Mouse (Mus musculus): ENCODE data around the gene Slc25a35. TPM values are rescaled to one million over a fixed set of nuclear protein-coding genes. Genes with fewer than 3 reads are reported as not detected.

Slc25a35 gene
- polyA plus RNA-seq, 1 experiment from 2014 or later, result 3.4 TPM

GRCm38 (mm10) chr11:69015644-69016441 lies 47.9 kb downstream of the Slc25a35 start, which contains the start of gene Ctc1:
Gene Ctc1, plus strand, starts transcription at chr11:69015911.
- peak within 1 kb of the TSS; percentile 78 for H3K4me2 ChIP-seq (ENCODE audit: low read depth, low read length)
- H3K27me3 ChIP-seq (replicated peaks; ENCODE audit: control insufficient read depth, insufficient read depth, low read length), result no peaks in the 10 kb centered on the region
- peak within 1 kb of the TSS; percentile 89 for H3K27ac ChIP-seq (replicated peaks; ENCODE audit: low read depth, low read length)
- DNase-seq (ENCODE audit: low spot score) (peak; percentile 97), ATAC-seq (ENCODE audit: low read depth) (peak; percentile 96)
- peak within 1 kb of the TSS; percentile 87 for H3K9ac ChIP-seq (ENCODE audit: low read depth, low read length)
- no peaks in the 10 kb centered on the region for H3K9me3 ChIP-seq (ENCODE audit: control insufficient read depth, low read length)
- peaks cover under 1% of the 10 kb centered on the region; the same call in 1 of the 2 replicates for H3K36me3 ChIP-seq (ENCODE audit: control insufficient read depth, insufficient read depth, low read length)
- peaks cover 13% of the 10 kb centered on the region for H3K4me1 ChIP-seq (ENCODE audit: control insufficient read depth, insufficient read depth, low read length)
- peak within 1 kb of the TSS; percentile 64 for H3K4me3 ChIP-seq (ENCODE audit: low read depth, low read length)
- 3% methylated on average over 37 of the region's 38 CpGs for WGBS

DNA sequence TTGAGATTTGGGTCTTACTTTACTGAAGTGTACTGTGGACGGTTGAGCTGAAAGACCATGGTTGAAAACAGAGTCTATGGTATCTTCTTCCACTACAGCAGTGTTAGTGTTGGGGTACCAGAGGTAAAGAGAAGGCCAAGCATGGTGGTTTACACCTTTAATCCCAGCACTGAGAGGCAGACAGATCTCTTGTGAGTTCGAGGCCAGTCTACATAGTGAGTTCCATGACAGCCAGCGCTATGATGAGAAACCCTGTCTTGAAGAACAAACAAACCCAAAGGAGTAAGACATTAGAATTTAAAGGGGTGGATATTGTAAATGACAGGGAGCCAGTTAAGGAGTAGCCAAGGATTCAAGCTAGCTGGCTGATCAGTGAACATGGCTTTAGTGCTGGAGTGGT lies 48.8 kb downstream of the Slc25a35 start:
- peak overlapping the region; percentile 89 for H3K27ac ChIP-seq (replicated peaks; ENCODE audit: low read depth, low read length)
- no peak for DNase-seq (ENCODE audit: low spot score)
- peaks cover 10% of the 10 kb centered on the region for H3K36me3 ChIP-seq (ENCODE audit: control insufficient read depth, insufficient read depth, low read length)
- H3K4me1 ChIP-seq (ENCODE audit: control insufficient read depth, insufficient read depth, low read length), result peaks cover 10% of the 10 kb centered on the region
- 58% methylated on average over 3 of the region's 3 CpGs for WGBS
- H3K27me3 ChIP-seq (replicated peaks; ENCODE audit: control insufficient read depth, insufficient read depth, low read length), result no peaks in the 10 kb centered on the region
- H3K9me3 ChIP-seq (ENCODE audit: control insufficient read depth, low read length), result no peaks in the 10 kb centered on the region
- peak overlapping the region; percentile 78 for H3K4me2 ChIP-seq (ENCODE audit: low read depth, low read length)
- H3K4me3 ChIP-seq (ENCODE audit: low read depth, low read length), result peak overlapping the region; percentile 64
- no peak for ATAC-seq (ENCODE audit: low read depth)
- peak overlapping the region; percentile 87 for H3K9ac ChIP-seq (ENCODE audit: low read depth, low read length)

GRCm38 (mm10) chr11:69020691-69021090 lies 52.8 kb downstream of the Slc25a35 start:
- H3K27me3 ChIP-seq (replicated peaks; ENCODE audit: control insufficient read depth, insufficient read depth, low read length), result no peaks in the 10 kb centered on the region
- H3K36me3 ChIP-seq (ENCODE audit: control insufficient read depth, insufficient read depth, low read length), result peaks cover 49% of the 10 kb centered on the region
- no peak overlapping the region for H3K4me2 ChIP-seq (ENCODE audit: low read depth, low read length)
- H3K4me1 ChIP-seq (ENCODE audit: control insufficient read depth, insufficient read depth, low read length), result peaks cover 7% of the 10 kb centered on the region
- H3K9me3 ChIP-seq (ENCODE audit: control insufficient read depth, low read length), result no peaks in the 10 kb centered on the region
- DNase-seq (ENCODE audit: low spot score), result no peak
- no peak overlapping the region for H3K9ac ChIP-seq (ENCODE audit: low read depth, low read length)
- no peak for ATAC-seq (ENCODE audit: low read depth)
- H3K4me3 ChIP-seq (ENCODE audit: low read depth, low read length), result no peak overlapping the region
- no peak overlapping the region for H3K27ac ChIP-seq (replicated peaks; ENCODE audit: low read depth, low read length)

Small RNA genes within 50 kb of the gene (microRNA-seq; reads per million reads assigned to microRNA genes)
- 2.0 reads per million, percentile 6 among the genes with 10 or more reads in this experiment for gene Mir3062 (ENCODE audit: borderline number of aligned reads)

Other genes with a start within 250 kb of the Slc25a35 start
- 90.0 and 95.4 TPM in 2 replicates for gene Ndel1, start 96.3 kb upstream of the Slc25a35 start, polyA plus RNA-seq (2014; fragmentation: Nextera tagmentation; extraction: Ambion mirVana)
- 0.17 and 0.45 TPM in 2 replicates for gene Rnf222, start 79.6 kb upstream of the Slc25a35 start, polyA plus RNA-seq (2014; fragmentation: Nextera tagmentation; extraction: Ambion mirVana)
- gene Rpl26, start 66.5 kb upstream of the Slc25a35 start, polyA plus RNA-seq (2014; fragmentation: Nextera tagmentation; extraction: Ambion mirVana), result 1,088 and 1,233 TPM in 2 replicates
- not detected in 2 replicates for gene Odf4, start 41.0 kb upstream of the Slc25a35 start, polyA plus RNA-seq (2014; fragmentation: Nextera tagmentation; extraction: Ambion mirVana)
- 7.3 and 8.9 TPM in 2 replicates for gene Arhgef15, start 10.7 kb upstream of the Slc25a35 start, polyA plus RNA-seq (2014; fragmentation: Nextera tagmentation; extraction: Ambion mirVana)
- gene Rangrf, start 7.1 kb downstream of the Slc25a35 start, polyA plus RNA-seq (2014; fragmentation: Nextera tagmentation; extraction: Ambion mirVana), result 44.9 and 50.1 TPM in 2 replicates
- 19.1 and 21.9 TPM in 2 replicates for gene Pfas, start 40.3 kb downstream of the Slc25a35 start, polyA plus RNA-seq (2014; fragmentation: Nextera tagmentation; extraction: Ambion mirVana)
- gene Ctc1, start 47.8 kb downstream of the Slc25a35 start, polyA plus RNA-seq (2014; fragmentation: Nextera tagmentation; extraction: Ambion mirVana), result 36.5 and 47.3 TPM in 2 replicates
- 92.5 and 112 TPM in 2 replicates for gene Aurkb, start 77.5 kb downstream of the Slc25a35 start, polyA plus RNA-seq (2014; fragmentation: Nextera tagmentation; extraction: Ambion mirVana)
- gene Borcs6, start 91.6 kb downstream of the Slc25a35 start, polyA plus RNA-seq (2014; fragmentation: Nextera tagmentation; extraction: Ambion mirVana), result 12.1 and 12.4 TPM in 2 replicates
- gene Tmem107, start 102.7 kb downstream of the Slc25a35 start, polyA plus RNA-seq (2014; fragmentation: Nextera tagmentation; extraction: Ambion mirVana), result 65.6 and 87.8 TPM in 2 replicates
- 89.1 and 97.0 TPM in 2 replicates for gene Vamp2, start 120.4 kb downstream of the Slc25a35 start, polyA plus RNA-seq (2014; fragmentation: Nextera tagmentation; extraction: Ambion mirVana)
- 21.5 and 28.2 TPM in 2 replicates for gene Per1, start 127.1 kb downstream of the Slc25a35 start, polyA plus RNA-seq (2014; fragmentation: Nextera tagmentation; extraction: Ambion mirVana)
- 0.21 and 0.45 TPM in 2 replicates for gene Hes7, start 152.3 kb downstream of the Slc25a35 start, polyA plus RNA-seq (2014; fragmentation: Nextera tagmentation; extraction: Ambion mirVana)
- 0.14 and 0.63 TPM in 2 replicates for gene 9130213A22Rik, start 154.5 kb downstream of the Slc25a35 start, polyA plus RNA-seq (2014; fragmentation: Nextera tagmentation; extraction: Ambion mirVana)
- 0.39 and 1.9 TPM in 2 replicates for gene Aloxe3, start 157.8 kb downstream of the Slc25a35 start, polyA plus RNA-seq (2014; fragmentation: Nextera tagmentation; extraction: Ambion mirVana)
- 0.62 and 4.8 TPM in 2 replicates for gene Alox12b, start 188.9 kb downstream of the Slc25a35 start, polyA plus RNA-seq (2014; fragmentation: Nextera tagmentation; extraction: Ambion mirVana)
- 0.22 TPM in 1 of 2 replicates, not detected in the other for gene Alox8, start 229.7 kb downstream of the Slc25a35 start, polyA plus RNA-seq (2014; fragmentation: Nextera tagmentation; extraction: Ambion mirVana)